Mouse (Mus musculus) brain, embryonic 14.5 days (tissue): ENCODE data around the gene Lgi4.

Source experiments
- CTCF ChIP-seq: fragments of 200-500 bp; IDR thresholded peaks from 2 replicates; pipeline ENCODE4 v1.5.1; 2012; ENCODE audit warnings: inconsistent platforms, mild to moderate bottlenecking, moderate library complexity, borderline replicate concordance; ENCODE audit not compliant: insufficient read depth, insufficient read length; ENCODE audit errors: extremely low read depth
- POLR2A ChIP-seq: fragments of 200-500 bp; IDR thresholded peaks from 2 replicates; pipeline ENCODE4 v1.6.1; 2012; ENCODE audit warnings: mild to moderate bottlenecking, inconsistent platforms, borderline replicate concordance; ENCODE audit not compliant: poor library complexity, insufficient read depth, insufficient read length, severe bottlenecking; ENCODE audit errors: extremely low read depth

DNA sequence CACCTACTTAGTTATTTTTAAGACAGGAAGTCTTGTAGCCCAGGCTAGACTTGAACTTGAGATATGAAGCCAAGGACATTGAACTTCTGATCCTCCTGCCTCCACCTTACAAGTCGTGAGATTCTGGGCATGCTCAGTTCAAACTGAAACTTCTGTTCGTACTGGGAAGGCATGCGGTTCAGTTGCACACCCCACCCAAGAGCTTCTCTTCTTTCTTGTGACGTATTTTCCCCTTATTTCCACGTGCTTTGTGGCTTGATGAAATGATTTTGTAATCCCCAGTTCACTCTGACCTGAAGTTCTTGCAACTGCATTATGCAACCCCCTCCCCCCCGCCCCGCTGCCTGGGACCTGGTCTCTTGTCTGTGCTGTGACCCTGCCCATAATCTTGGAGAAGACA lies 27.4 kb upstream of the Lgi4 start:
- no peak for TF ChIP-seq CTCF
- TF ChIP-seq POLR2A = no peak
